Mouse (Mus musculus) midbrain, embryonic 13.5 days (tissue): ENCODE data around the gene Pltp. TPM values are rescaled to one million over a fixed set of nuclear protein-coding genes. Genes with fewer than 3 reads are reported as not detected.

Source experiments
- ATAC-seq: fragments of 200-750 bp; cut with Nextera tagmentation; 2 replicates; pipeline ENCODE4 v1.8.0; 2017; ENCODE audit warnings: mild to moderate bottlenecking, moderate TSS enrichment, moderate library complexity
- H3K27ac ChIP-seq: fragments of 300-500 bp; sonication (generic); 2 replicates; pipeline ENCODE4 v1.5.1; 2015; ENCODE audit warnings: inconsistent platforms, mild to moderate bottlenecking, moderate library complexity
- H3K27me3 ChIP-seq: fragments of 300-500 bp; sonication (generic); 2 replicates; pipeline ENCODE4 v1.6.1; 2015; ENCODE audit warnings: mild to moderate bottlenecking, inconsistent platforms
- H3K36me3 ChIP-seq: fragments of 300-500 bp; sonication (generic); 2 replicates; pipeline ENCODE4 v1.6.1; 2015; ENCODE audit warnings: mild to moderate bottlenecking, inconsistent platforms
- H3K4me1 ChIP-seq: fragments of 300-500 bp; sonication (generic); replicated peaks from 2 replicates; pipeline ENCODE4 v1.6.1; 2015; ENCODE audit warnings: inconsistent platforms
- H3K4me2 ChIP-seq: fragments of 300-500 bp; sonication (generic); replicated peaks from 2 replicates; pipeline ENCODE4 v1.6.1; 2015; ENCODE audit warnings: moderate library complexity, mild to moderate bottlenecking, inconsistent platforms
- H3K4me3 ChIP-seq: fragments of 300-500 bp; sonication (generic); replicated peaks from 2 replicates; pipeline ENCODE4 v1.5.1; 2015; ENCODE audit warnings: mild to moderate bottlenecking, inconsistent platforms
- H3K9ac ChIP-seq: fragments of 300-500 bp; sonication (generic); replicated peaks from 2 replicates; pipeline ENCODE4 v1.6.1; 2015; ENCODE audit warnings: mild to moderate bottlenecking, inconsistent platforms
- H3K9me3 ChIP-seq: fragments of 300-500 bp; sonication (generic); 2 replicates; pipeline ENCODE4 v1.6.1; 2016; ENCODE audit warnings: mild to moderate bottlenecking, inconsistent platforms
- WGBS: fragments of 180-500 bp; shearing (Covaris S2); methylation state at CpG from one replicate; pipeline ENCODE4 v1.1.7; 2015; 5-methylcytosine and 5-hydroxymethylcytosine counted together
- polyA plus RNA-seq: library from polyadenylated mRNA; unstranded; fragments of >200 nt; fragmentation: Nextera tagmentation; extraction: Ambion mirVana; gene quantifications from 2 replicates; pipeline ENCODE4 v1.2.1, GENCODE M21; 2015

The Pltp gene
- polyA plus RNA-seq, 1 experiment from 2014 or later = 96.1 TPM

- no peaks in the 10 kb centered on the region for H3K9me3 ChIP-seq
- peak overlapping the region; percentile 70 for H3K4me3 ChIP-seq
- no peak; the same call in 1 of the 2 replicates for ATAC-seq
- WGBS = 65% methylated on average over 16 of the region's 16 CpGs
- H3K27me3 ChIP-seq = no peaks in the 10 kb centered on the region
- peak overlapping the region; percentile 99 for H3K4me2 ChIP-seq
- peaks cover 27% of the 10 kb centered on the region for H3K4me1 ChIP-seq
- H3K9ac ChIP-seq = peak overlapping the region; percentile 83
- peaks cover 33% of the 10 kb centered on the region for H3K36me3 ChIP-seq
- H3K27ac ChIP-seq = 0 out of 2 replicates have a peak overlapping the region, but pooled peaks have one; percentile 74
These were observed 25.3 kb downstream of the Pltp start for GRCm38 (mm10) chr2:164832032-164832747.

- 86% methylated on average over 10 of the region's 10 CpGs for WGBS
These were observed 26.5 kb downstream of the Pltp start for GRCm38 (mm10) chr2:164831029-164831428.

GRCm38 (mm10) chr2:164829090-164829489, 28.4 kb downstream of the Pltp start:
- Histone ChIP-seq H3K9me3 (no peaks in the 10 kb centered on the region), H3K9ac (no peak overlapping the region), H3K4me2 (no peak overlapping the region), H3K4me3 (no peak overlapping the region), H3K27ac (no peak overlapping the region), H3K4me1 (peaks cover 18% of the 10 kb centered on the region), H3K36me3 (peaks cover 47% of the 10 kb centered on the region), H3K27me3 (no peaks in the 10 kb centered on the region)
- WGBS = 94% methylated on average over 1 of the region's 1 CpGs
- ATAC-seq = no peak

More at GRCm38 (mm10) chr2:164831029-164831428, 26.5 kb downstream of the Pltp start:
- Histone ChIP-seq H3K27me3 (no peaks in the 10 kb centered on the region), H3K4me3 (no peak overlapping the region), H3K9ac (no peak overlapping the region), H3K4me2 (no peak overlapping the region), H3K27ac (no peak overlapping the region), H3K36me3 (peaks cover 35% of the 10 kb centered on the region), H3K9me3 (no peaks in the 10 kb centered on the region), H3K4me1 (peaks cover 30% of the 10 kb centered on the region)
- ATAC-seq = no peak

GRCm38 (mm10) chr2:164828437-164828836, 29.1 kb downstream of the Pltp start, which contains the start of gene Spata25:
TSS of gene Spata25 (minus strand) at chr2:164828537.
- ATAC-seq = no peak
- H3K36me3 ChIP-seq = peaks cover 47% of the 10 kb centered on the region
- WGBS = 90% methylated on average over 6 of the region's 6 CpGs
- H3K9ac ChIP-seq = no peak within 1 kb of the TSS
- H3K9me3 ChIP-seq = no peaks in the 10 kb centered on the region
- no peak within 1 kb of the TSS for H3K4me3 ChIP-seq
- H3K27me3 ChIP-seq = no peaks in the 10 kb centered on the region
- H3K4me2 ChIP-seq = no peak within 1 kb of the TSS
- H3K27ac ChIP-seq = no peak within 1 kb of the TSS
- H3K4me1 ChIP-seq = peaks cover 22% of the 10 kb centered on the region

GRCm38 (mm10) chr2:164827146-164827850, 30.2 kb downstream of the Pltp start:
- 87% methylated on average over 16 of the region's 16 CpGs for WGBS
- no peaks in the 10 kb centered on the region for H3K9me3 ChIP-seq
- H3K4me3 ChIP-seq = no peak overlapping the region
- H3K27ac ChIP-seq = no peak overlapping the region
- peaks cover 47% of the 10 kb centered on the region for H3K36me3 ChIP-seq
- no peaks in the 10 kb centered on the region for H3K27me3 ChIP-seq
- no peak overlapping the region for H3K4me2 ChIP-seq
- H3K4me1 ChIP-seq = peaks cover 18% of the 10 kb centered on the region
- 0 out of 2 replicates have a peak overlapping the region, but pooled peaks have one; percentile 16 for H3K9ac ChIP-seq
- no peak for ATAC-seq

- Histone ChIP-seq H3K27ac (no peak overlapping the region), H3K9me3 (no peaks in the 10 kb centered on the region), H3K4me3 (no peak overlapping the region), H3K4me1 (peaks cover 23% of the 10 kb centered on the region), H3K36me3 (peaks cover 60% of the 10 kb centered on the region), H3K9ac (no peak overlapping the region), H3K27me3 (no peaks in the 10 kb centered on the region), H3K4me2 (no peak overlapping the region)
- ATAC-seq = no peak
- 95% methylated on average over 17 of the region's 17 CpGs for WGBS
These were observed 32.0 kb downstream of the Pltp start for GRCm38 (mm10) chr2:164825521-164825920.

- Histone ChIP-seq H3K9ac (no peak overlapping the region), H3K27me3 (no peaks in the 10 kb centered on the region), H3K4me3 (peak overlapping the region; percentile 74), H3K9me3 (no peaks in the 10 kb centered on the region), H3K4me2 (peak overlapping the region; percentile 58), H3K27ac (no peak overlapping the region), H3K36me3 (peaks cover 69% of the 10 kb centered on the region), H3K4me1 (peaks cover 23% of the 10 kb centered on the region)
- no peak for ATAC-seq
- whole genome bisulfite sequencing = 98% methylated on average over 4 of the region's 4 CpGs
These were observed 33.5 kb downstream of the Pltp start for GRCm38 (mm10) chr2:164823969-164824368.

- H3K36me3 ChIP-seq = peaks cover 61% of the 10 kb centered on the region
These were observed 34.3 kb downstream of the Pltp start for GRCm38 (mm10) chr2:164823181-164823585.

GRCm38 (mm10) chr2:164822636-164823165, 34.8 kb downstream of the Pltp start, which contains the start of gene Zswim1:
TSS of gene Zswim1 (plus strand) at chr2:164822686.
- peak; percentile 100 for ATAC-seq
- no peaks in the 10 kb centered on the region for H3K27me3 ChIP-seq
- WGBS = 2% methylated on average over 32 of the region's 32 CpGs
- peak within 1 kb of the TSS; percentile 77 for H3K9ac ChIP-seq
- peaks cover 56% of the 10 kb centered on the region for H3K36me3 ChIP-seq
- H3K27ac ChIP-seq = peak within 1 kb of the TSS; percentile 93
- peak within 1 kb of the TSS; percentile 74 for H3K4me3 ChIP-seq
- H3K4me2 ChIP-seq = peak within 1 kb of the TSS; percentile 58
- no peaks in the 10 kb centered on the region for H3K9me3 ChIP-seq
- H3K4me1 ChIP-seq = peaks cover 23% of the 10 kb centered on the region

More at GRCm38 (mm10) chr2:164823181-164823585, 34.3 kb downstream of the Pltp start:
- Histone ChIP-seq H3K27ac (peak overlapping the region; percentile 93), H3K4me3 (peak overlapping the region; percentile 74), H3K9me3 (no peaks in the 10 kb centered on the region), H3K9ac (peak overlapping the region; percentile 77), H3K27me3 (no peaks in the 10 kb centered on the region), H3K4me2 (peak overlapping the region; percentile 58), H3K4me1 (peaks cover 23% of the 10 kb centered on the region)
- ATAC-seq = peak; percentile 72
- 3% methylated on average over 10 of the region's 10 CpGs for WGBS

GRCm38 (mm10) chr2:164821060-164821459, 36.5 kb downstream of the Pltp start:
- Histone ChIP-seq H3K4me3 (no peak overlapping the region), H3K27ac (no peak overlapping the region), H3K4me2 (no peak overlapping the region), H3K36me3 (peaks cover 40% of the 10 kb centered on the region), H3K9me3 (no peaks in the 10 kb centered on the region), H3K4me1 (peaks cover 19% of the 10 kb centered on the region), H3K9ac (no peak overlapping the region), H3K27me3 (no peaks in the 10 kb centered on the region)
- 83% methylated on average over 6 of the region's 6 CpGs for WGBS
- no peak for ATAC-seq

GRCm38 (mm10) chr2:164817703-164818102, 39.8 kb downstream of the Pltp start:
- WGBS = 86% methylated on average over 5 of the region's 5 CpGs

GRCm38 (mm10) chr2:164817206-164817605, 40.3 kb downstream of the Pltp start:
- H3K27me3 ChIP-seq = no peaks in the 10 kb centered on the region
- H3K4me3 ChIP-seq = no peak overlapping the region
- peaks cover 5% of the 10 kb centered on the region for H3K4me1 ChIP-seq
- no peaks in the 10 kb centered on the region for H3K9me3 ChIP-seq
- H3K4me2 ChIP-seq = no peak overlapping the region
- no peak for ATAC-seq
- 90% methylated on average over 6 of the region's 6 CpGs for WGBS
- H3K27ac ChIP-seq = no peak overlapping the region
- peaks cover 44% of the 10 kb centered on the region for H3K36me3 ChIP-seq
- no peak overlapping the region for H3K9ac ChIP-seq

More at GRCm38 (mm10) chr2:164817703-164818102, 39.8 kb downstream of the Pltp start:
- no peak overlapping the region for H3K9ac ChIP-seq
- no peak overlapping the region for H3K4me2 ChIP-seq
- H3K27ac ChIP-seq = no peak overlapping the region
- H3K36me3 ChIP-seq = peaks cover 42% of the 10 kb centered on the region
- no peaks in the 10 kb centered on the region for H3K27me3 ChIP-seq
- H3K4me3 ChIP-seq = no peak overlapping the region
- ATAC-seq = no peak
- H3K4me1 ChIP-seq = peaks cover 8% of the 10 kb centered on the region
- H3K9me3 ChIP-seq = no peaks in the 10 kb centered on the region
